Mouse (Mus musculus) gastrocnemius, adult 2 months (tissue): Measurements from ENCODE around the gene Luzp4. TPM values are rescaled to one million over a fixed set of nuclear protein-coding genes. Genes with fewer than 3 reads are reported as not detected.
"Not testable (repeated sequence)": the region's sequence is repeated elsewhere in the genome, so short reads cannot be mapped to it uniquely, and the experiment has no call there.

Source experiments
- DNase-seq: peaks from one replicate; pipeline ENCODE4 v3.0.0; 2022
- H3K27ac ChIP-seq: fragments of 200-600 bp; 2 replicates; pipeline ENCODE4 v1.8.1; 2022; ENCODE audit warnings: mild to moderate bottlenecking
- H3K4me3 ChIP-seq: fragments of 200-600 bp; 2 replicates; pipeline ENCODE4 v1.8.1; 2022; ENCODE audit warnings: mild to moderate bottlenecking, moderate library complexity
- intact Hi-C: fragments of 180-260 bp; cut with DNase I; formaldehyde crosslinking; loops from one replicate; pipeline ENCODE4 v1.15.1; 2025
- long read RNA-seq, 2 experiments: library from polyadenylated mRNA; stranded (forward); transcript quantifications; one replicate each; pipeline ENCODE4 v2.0.0; 2021
- total RNA-seq, 2 experiments: library from RNA; stranded (reverse); gene quantifications; 2 replicates each; pipeline ENCODE4 v1.2.3; 2021

The Luzp4 gene
- total RNA-seq, result not detected
- long read RNA-seq, experiment 1, result 0 reads
- long read RNA-seq, experiment 2, result 0 reads

DNA sequence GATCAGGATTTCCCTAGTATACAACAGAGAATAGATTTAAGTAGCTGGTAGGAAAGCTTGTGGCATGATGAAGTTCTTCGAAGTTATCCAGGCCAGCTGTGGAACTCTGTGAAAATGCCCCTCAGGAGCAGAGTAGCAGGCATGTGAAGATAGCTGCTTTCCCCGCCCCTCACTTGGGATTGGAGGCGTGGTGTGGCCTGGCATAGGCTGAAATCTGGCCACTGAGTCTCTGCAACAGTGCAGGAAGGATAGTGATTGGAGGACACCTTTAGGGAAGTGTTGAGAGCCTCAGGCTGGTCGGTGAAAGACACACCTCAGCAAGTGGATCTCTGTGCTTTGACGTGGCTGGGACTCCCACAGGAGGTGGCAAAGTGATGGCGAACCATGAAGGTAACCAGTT lies at the start of gene Luzp4:
Gene Luzp4 (plus strand): TSS at position 301 of the 400 bp plus-strand sequence.
- H3K4me3 ChIP-seq, intact Hi-C loops, DNase-seq, H3K27ac ChIP-seq: not testable (repeated sequence)

DNA sequence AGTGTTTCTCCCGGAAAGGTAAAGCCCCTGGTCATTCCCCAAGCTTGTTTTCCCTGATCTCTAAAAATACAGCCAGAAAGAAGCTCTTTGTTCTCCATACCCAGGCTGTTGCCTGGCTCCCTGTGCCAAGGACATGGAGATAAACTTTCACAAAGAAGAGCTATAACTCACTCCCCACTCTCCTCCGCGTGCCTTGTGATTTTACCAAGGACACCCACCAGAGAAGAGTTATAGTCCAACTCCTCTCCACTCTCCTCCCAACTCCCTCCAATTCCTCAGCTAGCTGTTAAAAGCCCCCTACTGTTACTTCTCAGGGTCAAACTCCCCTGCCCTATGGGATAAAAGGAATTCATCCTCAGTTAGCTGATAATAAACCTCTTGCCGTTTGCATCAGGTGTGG lies 15.6 kb upstream of the Luzp4 start:
- intact Hi-C loops, H3K4me3 ChIP-seq, DNase-seq, H3K27ac ChIP-seq: not testable (repeated sequence)

Other genes with a start within 250 kb of the Luzp4 start
- not detected for gene Gm8334, start 242.5 kb upstream of the Luzp4 start, total RNA-seq
- not detected for gene Gm15127, start 194.0 kb upstream of the Luzp4 start, total RNA-seq
- gene Ott, start 216.6 kb downstream of the Luzp4 start, total RNA-seq, result not detected